Mouse (Mus musculus): ENCODE measurements around the gene Mreg.

Gene Mreg

GRCm38 (mm10) chr1:72123434-72124297, 88.4 kb downstream of the Mreg start:
- DNase-seq (ENCODE audit: extremely low spot score), result peak; percentile 86

DNA sequence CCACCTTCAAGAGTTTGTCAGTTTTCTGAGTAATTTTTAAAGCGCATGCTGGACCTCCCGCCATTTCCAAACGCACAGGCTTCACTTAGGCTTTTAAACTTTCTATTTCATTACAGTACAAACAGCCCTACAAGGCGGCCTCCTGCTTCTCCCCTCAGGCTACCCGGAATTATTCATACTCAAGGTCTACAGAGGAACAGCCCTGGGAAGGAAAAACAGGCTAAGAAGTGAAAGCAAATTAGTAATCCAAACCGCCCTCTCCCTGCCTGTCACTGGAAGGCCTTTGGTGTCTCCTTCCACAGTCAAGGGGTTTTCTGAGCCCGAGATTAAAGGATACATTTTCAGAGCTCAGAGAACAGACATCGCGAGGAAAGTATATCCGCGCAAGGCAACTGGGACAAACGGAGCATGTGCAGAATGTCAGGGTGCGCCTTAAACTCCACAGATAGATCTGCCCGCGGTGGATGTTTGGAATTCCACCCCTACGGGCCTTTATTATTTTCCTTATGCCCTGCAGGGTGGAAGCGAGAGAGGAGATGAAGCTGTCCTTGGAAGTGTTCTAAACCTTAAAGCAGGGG, 90.4 kb downstream of the Mreg start:
- no peak for DNase-seq (ENCODE audit: extremely low spot score)

DNA sequence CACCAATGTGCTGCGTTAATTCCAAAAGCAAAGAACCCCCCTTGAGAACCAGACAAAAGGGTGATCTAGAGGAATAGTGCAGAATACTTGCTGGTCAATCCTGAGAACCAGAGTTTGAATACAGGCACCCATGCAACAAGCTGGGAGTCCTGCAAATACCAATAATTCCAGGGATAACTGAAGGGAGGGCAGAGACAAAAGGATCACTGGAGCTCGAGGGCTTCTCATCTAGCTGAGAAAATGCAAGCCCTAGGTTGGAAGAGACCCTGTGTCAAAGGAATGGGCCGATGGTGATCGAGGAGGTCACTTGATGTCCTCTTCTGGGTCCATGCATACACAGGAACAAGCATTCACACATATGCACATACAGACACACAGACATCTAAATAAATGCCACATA, 92.1 kb downstream of the Mreg start:
- no peak for DNase-seq (ENCODE audit: extremely low spot score)

DNA sequence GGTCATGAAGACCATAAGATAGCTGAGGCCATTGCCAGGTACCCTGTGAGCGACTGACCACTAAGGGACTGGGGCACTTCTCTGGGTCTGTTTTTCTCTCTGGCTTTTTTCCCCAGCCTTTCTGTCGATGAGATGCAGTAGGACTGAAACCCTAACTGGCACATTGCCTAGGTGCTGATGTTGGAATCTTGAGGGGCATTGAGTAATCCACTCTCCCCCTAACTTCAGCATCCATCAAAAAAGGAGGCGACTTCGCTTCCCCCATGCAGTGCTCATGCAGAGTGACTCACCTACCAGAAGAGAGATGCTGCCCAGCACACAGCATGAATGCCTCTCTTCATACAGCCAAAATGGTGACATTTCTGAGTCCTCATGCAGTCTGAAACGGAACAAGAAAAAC, 97.9 kb downstream of the Mreg start:
- no peak for DNase-seq (ENCODE audit: extremely low spot score)

Measured in embryo, embryonic 9.5 days (tissue).